Mouse (Mus musculus): ENCODE results near the gene Gm7138. TPM values are rescaled to one million over a fixed set of nuclear protein-coding genes. Genes with fewer than 3 reads are reported as not detected.
A peak's percentile ranks its signal among the peaks of the same experiment; 100 is the strongest.
"Not testable (repeated sequence)": the region's sequence is repeated elsewhere in the genome, so short reads cannot be mapped to it uniquely, and the experiment has no call there.

Gm7138 gene
- polyA plus RNA-seq (2014; fragmentation: Nextera tagmentation; extraction: Ambion mirVana), result not detected in 2 replicates

DNA sequence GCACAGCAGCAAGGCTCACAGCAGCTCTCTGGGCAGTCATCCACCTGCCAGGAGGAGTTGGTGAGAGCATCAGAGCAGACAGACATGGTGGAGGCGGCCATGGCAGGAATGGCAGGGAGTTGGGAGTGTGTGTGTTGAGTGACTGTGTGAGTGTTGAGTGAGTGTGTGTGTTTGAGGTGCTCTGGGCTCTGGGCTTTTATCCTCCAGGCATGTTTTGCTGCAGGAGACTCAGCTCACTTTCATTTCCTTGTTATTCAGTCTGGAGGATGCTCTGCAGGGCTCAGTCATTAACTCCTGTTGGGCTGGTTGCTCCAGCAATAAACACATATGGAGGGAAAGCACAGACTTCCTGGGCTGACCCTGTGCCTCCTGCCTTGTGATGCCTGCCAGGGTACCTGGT, at the start of gene Gm7138:
TSS of gene Gm7138 (minus strand) at position 101 of the 400 bp plus-strand sequence.
- H3K4me1 ChIP-seq (replicated peaks; ENCODE audit: control insufficient read depth, insufficient read depth, low read length); H3K36me3 ChIP-seq (ENCODE audit: control insufficient read depth, insufficient read depth, low read length); H3K4me3 ChIP-seq (ENCODE audit: low read depth, low read length); H3K27ac ChIP-seq (ENCODE audit: low read depth); ATAC-seq (replicated peaks; ENCODE audit: low FRiP score, low TSS enrichment, low read depth); H3K27me3 ChIP-seq (replicated peaks; ENCODE audit: control insufficient read depth, insufficient read depth, low read length); H3K9ac ChIP-seq (ENCODE audit: low read length); DNase-seq (ENCODE audit: low spot score); H3K9me3 ChIP-seq (ENCODE audit: control insufficient read depth, low read length); H3K4me2 ChIP-seq (ENCODE audit: low read length): not testable (repeated sequence)
- 58% methylated on average over 1 of the region's 1 CpGs for WGBS

DNA sequence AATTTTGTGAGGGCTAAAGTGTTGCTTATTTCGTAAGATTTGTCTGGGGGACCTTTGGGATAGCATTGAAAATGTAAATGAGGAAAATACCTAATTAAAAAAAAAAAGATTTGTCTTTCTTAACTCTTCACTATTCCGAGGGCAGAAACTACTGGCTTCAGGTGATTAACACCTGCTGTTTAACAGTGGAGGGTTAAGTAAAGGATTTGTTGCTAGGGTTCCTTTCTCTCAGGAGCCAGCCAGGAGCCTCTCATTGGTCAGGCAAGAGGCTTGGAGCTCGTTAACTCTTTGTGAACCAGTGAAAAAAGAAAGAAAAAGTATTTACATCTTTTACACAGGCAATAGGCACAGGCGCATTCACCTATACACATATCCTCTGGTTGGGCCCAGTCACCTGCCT, 42.5 kb upstream of the Gm7138 start:
- 37% methylated on average over 4 of the region's 4 CpGs for WGBS
- no peak overlapping the region for H3K27ac ChIP-seq (ENCODE audit: low read depth)
- no peaks in the 10 kb centered on the region for H3K36me3 ChIP-seq (ENCODE audit: control insufficient read depth, insufficient read depth, low read length)
- ATAC-seq (replicated peaks; ENCODE audit: low FRiP score, low TSS enrichment, low read depth) (no peak), DNase-seq (ENCODE audit: low spot score) (no peak)
- H3K4me1 ChIP-seq (replicated peaks; ENCODE audit: control insufficient read depth, insufficient read depth, low read length), result no peaks in the 10 kb centered on the region
- H3K27me3 ChIP-seq (replicated peaks; ENCODE audit: control insufficient read depth, insufficient read depth, low read length), result no peaks in the 10 kb centered on the region
- no peak overlapping the region for H3K4me3 ChIP-seq (ENCODE audit: low read depth, low read length)
- H3K4me2 ChIP-seq (ENCODE audit: low read length), result no peak overlapping the region
- H3K9me3 ChIP-seq (ENCODE audit: control insufficient read depth, low read length), result 0 out of 2 replicates have a peak, but pooled peaks cover 5% of the 10 kb centered on the region
- H3K9ac ChIP-seq (ENCODE audit: low read length), result no peak overlapping the region

DNA sequence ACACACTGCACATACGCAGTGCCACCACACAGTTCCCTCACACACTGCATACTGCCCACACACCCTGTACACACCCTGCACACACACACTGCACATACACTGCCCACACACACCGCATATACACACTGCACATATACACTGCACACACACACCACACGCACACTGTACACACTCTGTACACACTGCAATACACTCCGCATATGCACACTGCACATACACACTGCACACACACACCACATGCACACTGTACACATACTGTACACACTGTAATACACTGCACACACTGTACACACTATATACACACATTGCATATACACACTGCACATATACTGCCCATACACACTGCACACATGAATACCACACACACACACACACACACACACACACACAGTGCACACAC, 41.8 kb upstream of the Gm7138 start:
- DNase-seq (ENCODE audit: low spot score) (no peak), ATAC-seq (replicated peaks; ENCODE audit: low FRiP score, low TSS enrichment, low read depth) (no peak)
- no peaks in the 10 kb centered on the region for H3K27me3 ChIP-seq (replicated peaks; ENCODE audit: control insufficient read depth, insufficient read depth, low read length)
- H3K9me3 ChIP-seq (ENCODE audit: control insufficient read depth, low read length), result no peaks in the 10 kb centered on the region
- no peak overlapping the region for H3K27ac ChIP-seq (ENCODE audit: low read depth)
- H3K9ac ChIP-seq (ENCODE audit: low read length), result no peak overlapping the region
- H3K36me3 ChIP-seq (ENCODE audit: control insufficient read depth, insufficient read depth, low read length), result no peaks in the 10 kb centered on the region
- 96% methylated on average over 4 of the region's 4 CpGs for WGBS
- H3K4me3 ChIP-seq (ENCODE audit: low read depth, low read length), result no peak overlapping the region
- no peaks in the 10 kb centered on the region for H3K4me1 ChIP-seq (replicated peaks; ENCODE audit: control insufficient read depth, insufficient read depth, low read length)
- no peak overlapping the region for H3K4me2 ChIP-seq (ENCODE audit: low read length)

DNA sequence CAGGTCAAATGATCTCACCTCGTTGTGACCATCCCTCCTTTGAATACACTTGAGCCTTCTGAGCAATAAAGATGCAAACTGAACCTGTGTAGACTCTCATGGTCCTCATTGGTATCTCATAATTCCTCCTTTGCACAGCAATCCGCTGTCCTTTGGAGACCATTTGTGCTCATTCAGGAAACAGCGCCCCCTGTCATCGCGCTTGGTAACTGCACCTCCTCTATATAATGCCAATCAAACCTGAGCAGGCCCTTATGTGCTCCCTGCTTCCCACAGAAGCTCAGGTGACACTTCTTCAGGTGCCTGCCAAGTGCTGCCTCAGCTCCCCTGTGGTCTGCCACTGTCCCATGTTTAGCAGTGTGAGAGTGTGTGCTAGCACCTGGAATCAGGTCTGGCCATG, 38.8 kb upstream of the Gm7138 start:
- 30% methylated on average over 5 of the region's 5 CpGs for WGBS
- no peak overlapping the region for H3K4me3 ChIP-seq (ENCODE audit: low read depth, low read length)
- no peaks in the 10 kb centered on the region for H3K27me3 ChIP-seq (replicated peaks; ENCODE audit: control insufficient read depth, insufficient read depth, low read length)
- H3K4me2 ChIP-seq (ENCODE audit: low read length), result no peak overlapping the region
- no peak overlapping the region for H3K9ac ChIP-seq (ENCODE audit: low read length)
- no peak overlapping the region for H3K27ac ChIP-seq (ENCODE audit: low read depth)
- H3K9me3 ChIP-seq (ENCODE audit: control insufficient read depth, low read length), result no peaks in the 10 kb centered on the region
- no peaks in the 10 kb centered on the region for H3K36me3 ChIP-seq (ENCODE audit: control insufficient read depth, insufficient read depth, low read length)
- ATAC-seq (replicated peaks; ENCODE audit: low FRiP score, low TSS enrichment, low read depth) (no peak), DNase-seq (ENCODE audit: low spot score) (peak; percentile 59)
- no peaks in the 10 kb centered on the region for H3K4me1 ChIP-seq (replicated peaks; ENCODE audit: control insufficient read depth, insufficient read depth, low read length)

- no peak within 1 kb of the TSS for H3K27ac ChIP-seq (ENCODE audit: low read depth)
- 0 out of 2 replicates have a peak, but pooled peaks cover 6% of the 10 kb centered on the region for H3K9me3 ChIP-seq (ENCODE audit: control insufficient read depth, low read length)
- DNase-seq (ENCODE audit: low spot score) (no peak), ATAC-seq (replicated peaks; ENCODE audit: low FRiP score, low TSS enrichment, low read depth) (no peak)
- H3K36me3 ChIP-seq (ENCODE audit: control insufficient read depth, insufficient read depth, low read length), result no peaks in the 10 kb centered on the region
- no peak within 1 kb of the TSS for H3K4me2 ChIP-seq (ENCODE audit: low read length)
- no peaks in the 10 kb centered on the region for H3K4me1 ChIP-seq (replicated peaks; ENCODE audit: control insufficient read depth, insufficient read depth, low read length)
- H3K4me3 ChIP-seq (ENCODE audit: low read depth, low read length), result no peak within 1 kb of the TSS
- H3K9ac ChIP-seq (ENCODE audit: low read length), result no peak within 1 kb of the TSS
- H3K27me3 ChIP-seq (replicated peaks; ENCODE audit: control insufficient read depth, insufficient read depth, low read length), result no peaks in the 10 kb centered on the region
- 44% methylated on average over 4 of the region's 4 CpGs for WGBS
These were observed 37.6 kb upstream of the Gm7138 start, which contains the start of gene Gm2696 for GRCm38 (mm10) chr10:77814382-77814781. Gene Gm2696 (plus strand): TSS chr10:77814682.

GRCm38 (mm10) chr10:77811743-77812142, 35.0 kb upstream of the Gm7138 start, which contains the start of gene Gm9507:
Gene Gm9507 (minus strand): TSS chr10:77811843.
- WGBS, result 70% methylated on average over 5 of the region's 5 CpGs
- Histone ChIP-seq H3K4me1 (replicated peaks; ENCODE audit: control insufficient read depth, insufficient read depth, low read length) (no peaks in the 10 kb centered on the region), H3K9me3 (ENCODE audit: control insufficient read depth, low read length) (0 out of 2 replicates have a peak, but pooled peaks cover 6% of the 10 kb centered on the region), H3K27ac (ENCODE audit: low read depth) (no peak within 1 kb of the TSS), H3K4me3 (ENCODE audit: low read depth, low read length) (no peak within 1 kb of the TSS), H3K27me3 (replicated peaks; ENCODE audit: control insufficient read depth, insufficient read depth, low read length) (no peaks in the 10 kb centered on the region), H3K4me2 (ENCODE audit: low read length) (no peak within 1 kb of the TSS), H3K9ac (ENCODE audit: low read length) (no peak within 1 kb of the TSS), H3K36me3 (ENCODE audit: control insufficient read depth, insufficient read depth, low read length) (no peaks in the 10 kb centered on the region)
- no peak for ATAC-seq (replicated peaks; ENCODE audit: low FRiP score, low TSS enrichment, low read depth)
- DNase-seq (ENCODE audit: low spot score), result no peak

GRCm38 (mm10) chr10:77804095-77804494, 27.4 kb upstream of the Gm7138 start:
- DNase-seq (ENCODE audit: low spot score), result no peak
- no peaks in the 10 kb centered on the region for H3K9me3 ChIP-seq (ENCODE audit: control insufficient read depth, low read length)
- no peak overlapping the region for H3K4me2 ChIP-seq (ENCODE audit: low read length)
- ATAC-seq (replicated peaks; ENCODE audit: low FRiP score, low TSS enrichment, low read depth), result no peak
- no peak overlapping the region for H3K27ac ChIP-seq (ENCODE audit: low read depth)
- 74% methylated on average over 3 of the region's 3 CpGs for WGBS
- no peak overlapping the region for H3K4me3 ChIP-seq (ENCODE audit: low read depth, low read length)
- H3K4me1 ChIP-seq (replicated peaks; ENCODE audit: control insufficient read depth, insufficient read depth, low read length), result no peaks in the 10 kb centered on the region
- no peak overlapping the region for H3K9ac ChIP-seq (ENCODE audit: low read length)
- no peaks in the 10 kb centered on the region for H3K36me3 ChIP-seq (ENCODE audit: control insufficient read depth, insufficient read depth, low read length)
- H3K27me3 ChIP-seq (replicated peaks; ENCODE audit: control insufficient read depth, insufficient read depth, low read length), result no peaks in the 10 kb centered on the region

DNA sequence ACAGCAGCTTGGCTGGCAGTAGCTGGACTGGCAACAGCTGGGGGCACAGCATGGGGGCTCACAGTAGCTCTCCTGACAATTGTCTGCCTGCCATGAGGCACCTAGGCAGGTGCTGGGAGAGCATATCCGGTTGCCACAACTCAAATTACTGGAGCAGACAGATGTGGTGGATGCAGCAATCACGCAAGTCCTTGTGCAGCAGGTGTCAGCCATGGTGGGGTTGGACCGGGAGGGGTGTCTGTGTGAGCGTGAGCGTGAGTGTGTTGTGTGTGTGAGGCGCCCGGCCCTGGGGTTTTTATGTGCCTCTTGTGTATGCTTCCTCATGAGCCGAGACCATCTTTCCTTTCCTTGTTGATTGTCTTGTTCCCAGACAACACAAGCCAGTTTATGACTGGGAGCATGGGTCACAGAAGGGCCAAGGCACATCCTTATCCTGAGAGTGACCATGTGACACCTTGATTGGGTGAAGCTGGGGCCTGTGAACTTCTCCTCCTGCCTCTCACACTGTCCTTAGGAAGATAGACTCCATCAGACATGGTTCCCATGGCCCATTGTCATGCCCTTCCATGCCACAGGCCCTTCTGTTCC, 22.3 kb upstream of the Gm7138 start, which contains the start of gene Gm19668:
TSS of gene Gm19668 (minus strand) at position 213 of the 588 bp plus-strand sequence.
- Histone ChIP-seq H3K9me3 (ENCODE audit: control insufficient read depth, low read length) (no peaks in the 10 kb centered on the region), H3K4me1 (replicated peaks; ENCODE audit: control insufficient read depth, insufficient read depth, low read length) (no peaks in the 10 kb centered on the region), H3K27ac (ENCODE audit: low read depth) (no peak within 1 kb of the TSS), H3K9ac (ENCODE audit: low read length) (no peak within 1 kb of the TSS), H3K27me3 (replicated peaks; ENCODE audit: control insufficient read depth, insufficient read depth, low read length) (no peaks in the 10 kb centered on the region), H3K36me3 (ENCODE audit: control insufficient read depth, insufficient read depth, low read length) (no peaks in the 10 kb centered on the region), H3K4me3 (ENCODE audit: low read depth, low read length) (no peak within 1 kb of the TSS), H3K4me2 (ENCODE audit: low read length) (no peak within 1 kb of the TSS)
- WGBS, result 50% methylated on average over 8 of the region's 8 CpGs
- DNase-seq (ENCODE audit: low spot score) (peak; percentile 52), ATAC-seq (replicated peaks; ENCODE audit: low FRiP score, low TSS enrichment, low read depth) (no peak)
